Mouse (Mus musculus) frontal cortex, adult 2 months (tissue): ENCODE results near the gene Gm45521. TPM values are rescaled to one million over a fixed set of nuclear protein-coding genes. Genes with fewer than 3 reads are reported as not detected.
A peak's percentile ranks its signal among the peaks of the same experiment; 100 is the strongest.

Experiments used
- DNase-seq, 2 experiments: peaks; one replicate each; pipeline ENCODE4 v3.0.0; 2022; ENCODE audit warnings: low spot score in 1 of 2; ENCODE audit errors: extremely low spot score in 1 of 2
- polyA plus RNA-seq: library from polyadenylated mRNA; depleted of rRNA; stranded (reverse); fragments of >200 nt; gene quantifications from 2 replicates; pipeline ENCODE4 v1.2.3, GENCODE M21; 2012; rRNA removed

Gm45521 gene
- polyA plus RNA-seq, result not detected in 2 replicates

DNA sequence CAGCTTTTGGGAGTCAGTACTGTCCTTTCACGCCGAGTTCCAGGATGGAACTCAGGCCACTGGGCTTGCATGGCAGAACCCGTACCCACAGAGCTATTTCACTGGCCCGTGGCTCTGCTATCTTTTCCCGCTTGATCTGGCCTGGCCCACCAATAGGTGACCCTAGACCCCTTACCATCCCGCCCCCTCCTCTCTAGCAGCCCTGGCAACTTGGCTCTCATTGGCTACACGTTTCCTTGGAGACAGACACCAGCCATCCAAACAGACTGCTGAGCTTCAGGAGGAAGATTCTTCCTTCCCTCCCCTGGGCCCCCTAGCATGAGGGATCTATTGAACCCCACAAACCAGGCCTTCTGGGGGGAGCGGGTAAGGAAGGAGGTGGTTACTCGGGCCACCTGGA lies at the start of gene Gm45521:
Gm45521 (plus strand) TSS at position 240 of the 400 bp plus-strand sequence.
- no peak for DNase-seq

GRCm38 (mm10) chr14:7909472-7909871 lies 47.6 kb upstream of the Gm45521 start:
- no peak for DNase-seq

- no peak for DNase-seq
These were observed 43.2 kb upstream of the Gm45521 start for GRCm38 (mm10) chr14:7913842-7914241.

DNA sequence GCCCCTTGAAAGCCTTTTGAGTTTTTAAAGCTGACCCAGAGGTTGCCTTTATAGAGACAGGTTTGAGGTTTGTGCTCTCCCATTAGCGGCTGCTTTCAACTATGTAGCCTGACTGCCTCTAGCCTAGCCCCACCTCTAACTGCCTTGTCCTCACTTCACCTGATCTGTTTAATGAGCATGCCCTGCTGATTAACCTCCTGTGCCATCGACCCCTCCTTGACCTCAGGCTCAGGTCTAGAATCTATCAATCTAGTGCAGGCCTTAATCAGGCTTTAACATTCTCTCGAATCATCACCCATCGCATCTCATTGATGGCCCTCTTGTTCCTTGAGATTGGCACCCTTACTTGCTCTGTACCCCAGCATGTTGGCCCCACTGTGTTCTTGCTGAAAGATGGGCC lies 42.6 kb upstream of the Gm45521 start:
- DNase-seq, result no peak

GRCm38 (mm10) chr14:7918150-7918991 lies 38.7 kb upstream of the Gm45521 start:
- no peak for DNase-seq

DNA sequence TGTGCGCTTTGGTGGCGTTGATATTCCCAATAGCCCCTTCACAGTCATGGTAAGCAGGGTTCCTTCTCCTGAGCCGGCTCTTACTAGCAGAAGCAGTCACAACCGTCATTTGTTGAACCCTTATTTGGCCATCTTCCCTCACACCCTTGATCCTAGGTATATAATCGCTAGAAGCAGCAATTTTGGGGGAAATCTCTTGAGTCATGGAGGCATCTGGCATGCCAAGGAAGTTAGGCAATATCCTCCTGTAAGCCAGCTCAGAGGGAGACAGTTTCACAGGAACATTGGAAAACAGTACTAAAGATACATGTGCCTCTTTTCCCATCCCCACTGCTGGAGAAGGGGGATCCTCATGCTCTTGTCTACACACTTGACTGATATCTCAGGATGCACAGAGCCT lies 37.8 kb upstream of the Gm45521 start:
- DNase-seq, result no peak

GRCm38 (mm10) chr14:7919921-7920320 lies 37.2 kb upstream of the Gm45521 start:
- DNase-seq, result no peak

DNA sequence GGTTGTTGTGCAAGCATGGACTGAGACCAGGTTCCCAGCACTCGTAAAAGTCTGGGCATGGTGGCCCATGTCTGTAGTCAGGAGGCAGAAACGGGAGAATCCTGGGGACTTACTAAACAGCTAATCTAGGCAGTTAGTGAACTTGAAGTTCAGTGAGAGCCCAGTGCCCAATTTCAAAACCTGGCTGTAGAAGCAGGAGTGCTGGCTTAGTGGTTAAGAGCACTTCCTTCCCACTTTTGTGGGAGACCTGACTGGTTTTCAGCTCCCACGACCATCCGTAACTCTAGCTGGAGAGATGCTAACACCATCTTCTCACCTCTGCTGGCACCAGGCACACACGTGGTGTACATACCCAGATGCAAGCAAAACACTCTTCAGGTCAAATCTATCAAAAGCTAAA lies 35.6 kb upstream of the Gm45521 start:
- DNase-seq, result no peak

- no peak for DNase-seq
These were observed 33.5 kb upstream of the Gm45521 start for GRCm38 (mm10) chr14:7923635-7924034.

DNA sequence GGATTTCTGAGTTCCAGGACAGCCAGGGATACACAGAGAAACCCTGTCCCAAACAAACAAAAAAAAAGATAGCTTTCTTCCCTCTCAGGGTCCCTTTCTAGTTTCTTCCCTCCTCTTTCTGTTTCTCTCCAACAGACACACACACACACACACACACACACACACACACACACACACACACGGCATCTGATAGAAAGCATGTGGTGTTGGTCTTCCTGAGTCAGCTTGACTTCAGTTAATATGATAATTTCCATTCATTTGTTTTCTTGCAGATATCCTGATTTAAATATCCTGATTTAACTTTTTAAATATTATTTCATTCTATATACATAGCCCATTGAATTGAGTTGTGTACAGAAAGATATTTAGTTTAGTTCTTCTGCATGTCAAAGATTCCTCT lies 28.7 kb upstream of the Gm45521 start:
- no peak for DNase-seq

DNA sequence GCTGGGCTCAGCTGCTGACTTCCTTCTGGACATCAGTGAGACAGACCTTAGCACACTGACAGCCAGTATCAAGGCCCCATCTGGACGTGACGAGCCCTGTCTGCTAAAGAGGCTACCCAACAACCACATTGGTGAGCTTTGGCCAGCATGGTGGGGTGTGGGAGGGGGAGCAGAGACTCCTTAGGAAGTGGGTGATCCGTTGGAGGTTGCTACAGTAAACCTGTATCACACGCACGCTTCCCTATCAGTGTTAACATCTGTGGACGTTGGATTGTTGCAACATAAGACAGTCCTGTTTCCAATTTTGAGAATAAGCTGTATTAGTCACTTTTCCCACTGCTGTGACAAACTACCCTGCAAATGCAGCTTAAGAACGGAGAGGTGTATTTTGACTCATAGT lies 28.1 kb upstream of the Gm45521 start:
- no peak for DNase-seq

- no peak for DNase-seq
These were observed 24.9 kb upstream of the Gm45521 start for GRCm38 (mm10) chr14:7932151-7932550.

DNA sequence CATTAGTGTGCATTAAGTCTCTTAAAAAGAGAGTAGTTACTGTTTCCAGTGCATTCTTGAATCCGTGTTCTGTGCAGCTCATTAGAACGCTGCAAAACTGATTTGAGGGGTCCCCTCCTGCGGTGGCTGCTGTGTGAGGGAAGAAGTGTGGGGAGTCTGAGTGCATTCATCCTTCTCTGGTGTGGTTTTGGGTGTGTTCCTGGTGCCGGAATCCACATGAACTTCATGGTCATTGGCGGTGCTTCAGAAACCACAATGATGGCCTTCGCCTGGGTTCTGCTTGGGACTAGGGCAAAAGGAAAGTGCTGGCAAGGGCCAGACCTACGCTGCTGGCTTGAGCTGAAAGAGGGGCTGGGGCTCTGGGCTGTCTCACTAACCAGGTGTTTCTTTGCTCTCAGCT lies 22.9 kb upstream of the Gm45521 start:
- DNase-seq, result no peak

- peak; percentile 28 to 49 for DNase-seq
These were observed 19.9 kb upstream of the Gm45521 start for GRCm38 (mm10) chr14:7937052-7937630.

DNA sequence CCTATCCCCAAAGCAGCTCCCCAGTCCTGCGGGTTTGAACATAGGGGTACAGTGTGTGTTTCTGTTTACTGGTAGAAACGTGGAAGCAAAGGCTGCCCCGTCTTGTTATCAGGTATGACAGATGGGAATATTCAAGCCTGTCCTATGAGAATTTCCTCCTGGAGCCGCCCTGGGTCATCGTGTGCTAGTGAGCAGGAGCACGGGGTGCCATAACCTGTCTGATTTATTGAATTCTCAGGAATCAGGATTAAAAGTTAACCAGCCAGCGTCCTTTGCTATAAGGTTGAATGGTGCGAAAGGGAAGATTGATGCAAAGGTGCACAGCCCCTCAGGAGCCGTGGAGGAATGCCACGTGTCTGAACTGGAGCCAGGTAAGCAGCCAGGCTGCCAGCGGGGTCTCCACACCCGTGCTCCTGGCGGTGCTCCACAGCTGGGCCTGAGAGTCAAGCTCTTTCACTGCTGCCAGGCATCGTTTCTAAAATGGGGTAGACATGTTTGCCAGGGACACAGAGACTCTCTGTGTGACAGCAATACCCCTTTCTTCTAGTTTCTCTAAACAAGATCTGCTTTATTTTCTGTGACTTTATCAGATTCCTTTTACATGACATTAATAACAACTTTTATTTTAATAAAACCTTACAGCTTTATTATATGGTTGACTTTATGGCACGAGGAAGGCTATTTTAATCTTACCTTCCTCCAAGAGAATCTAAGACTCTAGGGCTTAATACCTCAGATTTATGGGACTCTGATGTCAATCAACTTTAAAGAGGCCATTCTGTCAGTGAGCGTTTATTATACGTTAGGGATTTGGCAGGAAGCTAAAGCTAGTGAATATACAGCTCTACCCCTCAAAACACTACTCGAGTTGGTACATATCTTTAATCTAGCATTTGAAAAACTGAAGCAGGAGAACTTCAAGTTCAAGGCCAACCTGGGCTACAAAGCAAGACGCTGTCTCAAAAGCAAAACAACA lies 18.0 kb upstream of the Gm45521 start:
- peak in 1 of 2 experiments; percentile 22 for DNase-seq

GRCm38 (mm10) chr14:7941413-7941812 lies 15.7 kb upstream of the Gm45521 start:
- no peak for DNase-seq

DNA sequence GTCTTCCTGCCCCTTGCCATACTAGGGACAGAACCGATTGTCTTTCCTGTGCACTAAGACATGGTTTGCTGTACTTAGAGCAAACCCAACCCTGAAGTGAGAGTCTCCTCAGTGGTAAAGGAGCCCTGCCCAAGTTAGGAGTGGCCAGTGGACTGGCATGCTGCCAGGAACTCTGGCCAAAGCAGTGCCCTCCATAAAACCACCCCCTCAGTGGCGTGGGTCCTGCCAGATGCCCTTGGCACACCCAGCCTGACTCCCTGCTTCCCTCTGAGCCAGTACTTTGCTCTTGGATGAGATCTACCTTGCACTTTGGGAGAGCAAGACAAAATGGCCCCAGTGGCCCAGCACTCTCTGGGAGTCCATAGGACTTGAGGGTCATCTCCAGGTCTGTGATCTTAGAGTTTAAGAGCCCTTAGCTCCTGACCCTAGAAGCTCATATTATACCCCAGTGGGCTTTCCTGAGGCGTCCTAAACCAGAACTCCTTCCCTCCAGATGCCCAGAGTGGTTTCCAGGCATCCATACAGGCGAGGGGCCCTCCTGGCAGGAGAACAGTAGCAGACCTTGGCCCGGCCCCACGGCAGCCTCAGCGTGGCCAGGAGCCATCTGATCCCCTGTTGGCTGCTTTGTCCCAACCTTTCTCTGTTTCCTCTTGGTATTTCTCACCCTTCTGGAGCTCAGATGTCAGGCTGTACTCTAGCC lies 13.8 kb upstream of the Gm45521 start:
- DNase-seq, result no peak

- DNase-seq, result no peak
These were observed 13.3 kb upstream of the Gm45521 start for GRCm38 (mm10) chr14:7943801-7944135.

- DNase-seq, result peak in 1 of 2 experiments; percentile 58
These were observed 12.6 kb upstream of the Gm45521 start for GRCm38 (mm10) chr14:7944349-7945039.

DNA sequence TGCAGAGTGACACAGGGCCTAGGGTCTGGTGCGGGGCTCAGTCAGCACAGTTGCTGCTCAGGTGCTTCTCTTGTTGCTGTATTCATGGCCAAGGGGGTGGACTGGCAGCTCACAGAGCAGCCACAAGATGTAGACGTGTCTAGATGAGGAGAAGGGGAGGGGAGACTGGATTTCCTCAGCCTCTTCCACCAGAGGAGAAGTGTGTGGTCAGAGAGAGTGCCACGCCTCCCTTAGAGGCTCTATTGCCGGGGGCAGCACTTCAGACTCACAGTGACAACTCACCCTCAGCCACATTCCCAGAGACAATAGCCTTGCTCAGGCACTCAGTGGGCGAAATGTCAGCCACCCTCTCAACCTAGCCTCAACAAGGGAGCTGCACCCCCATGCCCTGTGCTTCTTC lies 11.8 kb upstream of the Gm45521 start:
- DNase-seq, result no peak
